Mouse (Mus musculus) megakaryocyte, embryonic 14.5 days (primary cell): ENCODE results near the gene Wipf3.

Experiments
- FLI1 ChIP-seq: IDR thresholded peaks from 2 replicates; pipeline ENCODE4 v1.6.1; 2012; ENCODE audit warnings: low read length, inconsistent platforms, mixed read lengths
- GATA1 ChIP-seq: IDR thresholded peaks from 3 replicates; pipeline ENCODE4 v1.6.1; 2012; ENCODE audit warnings: mixed read lengths, low read length, inconsistent platforms, borderline replicate concordance

DNA sequence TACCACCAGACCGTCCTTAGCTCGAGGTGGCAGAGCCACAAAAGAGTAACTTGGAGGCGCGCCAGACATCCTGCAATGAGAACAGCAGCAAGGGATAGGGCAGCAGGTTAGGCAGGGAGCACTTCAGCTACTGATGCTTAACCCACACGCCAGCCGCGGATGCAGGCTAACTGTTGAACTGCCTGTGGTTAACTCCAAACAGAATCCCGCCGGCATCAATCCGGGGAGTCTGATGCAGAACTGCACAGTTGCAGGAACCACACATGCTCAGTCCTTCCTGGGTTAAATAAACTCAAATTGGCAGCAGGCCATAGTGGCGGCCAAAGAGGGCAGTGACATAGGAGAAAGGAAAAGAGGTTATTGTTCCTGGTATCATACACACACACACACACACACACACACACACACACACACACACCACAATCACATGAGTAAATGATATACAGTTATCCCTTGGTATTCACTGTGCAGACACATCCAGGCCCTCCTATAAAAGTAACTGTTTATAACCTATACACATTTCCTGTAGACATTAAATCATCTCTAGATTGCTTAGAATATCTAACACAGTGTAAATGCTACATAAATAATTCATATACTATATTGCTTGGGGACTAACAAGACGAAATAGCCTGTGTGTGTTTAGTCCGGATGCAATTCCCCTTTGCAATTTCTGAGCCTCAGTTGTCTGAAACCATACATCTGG lies 119.1 kb downstream of the Wipf3 start:
- TF ChIP-seq GATA1 (no peak), FLI1 (no peak)
